Mouse (Mus musculus) adrenal gland, postnatal 25 days (tissue): ENCODE data around the gene Hs3st5. TPM values are rescaled to one million over a fixed set of nuclear protein-coding genes. Genes with fewer than 3 reads are reported as not detected.
A peak's percentile ranks its signal among the peaks of the same experiment; 100 is the strongest.

Experiments used
- DNase-seq: peaks from one replicate; pipeline ENCODE4 v3.0.0; 2021; ENCODE audit warnings: mixed read lengths
- total RNA-seq: library from RNA; stranded (reverse); gene quantifications from 2 replicates; pipeline ENCODE4 v1.2.3, GENCODE M21; 2021

Gene Hs3st5
- total RNA-seq, 1 experiment from 2014 or later: 1.2 TPM

DNA sequence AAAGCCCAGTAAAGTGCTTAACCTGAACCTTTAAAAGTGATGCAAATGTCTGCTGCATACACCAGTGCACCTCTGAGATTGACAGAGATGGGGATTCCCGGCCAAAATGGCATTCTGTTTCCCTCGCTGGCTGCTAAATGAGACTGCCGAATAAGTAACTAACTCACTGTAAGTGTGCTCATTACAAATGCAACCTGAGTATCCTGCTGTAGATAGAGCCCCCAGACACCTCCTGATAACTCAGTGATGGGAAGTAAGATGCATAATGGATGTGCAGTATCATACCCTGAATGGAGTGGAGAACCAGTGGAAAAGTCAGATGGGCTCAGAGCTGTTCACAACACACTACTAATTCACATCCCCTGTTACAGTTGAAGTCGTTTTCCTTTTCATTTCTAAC, 298.7 kb downstream of the Hs3st5 start:
- DNase-seq: no peak

DNA sequence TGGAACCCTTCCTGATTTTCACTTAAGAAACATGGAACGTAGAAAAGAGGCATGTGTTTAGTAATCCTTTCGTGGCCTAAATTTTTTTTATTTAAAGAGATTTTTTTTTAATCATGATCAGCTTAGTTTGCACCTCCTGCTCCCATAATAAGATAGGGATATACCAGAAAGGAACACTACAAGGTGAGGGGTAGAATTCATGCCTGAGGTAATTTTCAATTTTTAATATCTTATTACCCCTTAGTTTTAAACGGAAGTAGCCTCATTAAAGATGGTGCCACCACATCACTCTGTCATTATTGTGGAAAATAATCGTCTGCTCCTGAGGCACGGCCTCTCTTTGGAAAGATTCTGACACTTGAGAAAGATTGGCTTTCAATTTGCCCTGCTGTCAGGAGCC, 299.2 kb downstream of the Hs3st5 start:
- no peak for DNase-seq

DNA sequence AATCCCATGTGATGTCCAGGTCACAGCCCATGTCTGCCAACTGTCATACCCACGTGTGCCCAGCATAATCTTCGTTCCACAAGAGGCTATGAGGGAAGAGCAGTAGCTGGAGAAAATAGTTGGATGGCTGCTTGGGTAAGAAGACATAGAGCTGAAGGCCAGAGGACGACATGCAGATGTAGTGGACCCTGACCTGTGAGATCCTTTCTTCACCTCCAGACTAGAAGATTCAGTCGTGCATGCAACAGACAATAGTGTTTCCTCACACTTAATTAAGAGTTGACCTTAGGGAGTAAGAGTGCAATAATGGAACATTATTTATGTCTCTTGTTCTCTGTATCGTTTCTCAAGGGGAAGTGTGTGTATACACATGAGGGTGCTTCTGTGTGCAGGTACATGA, 300.4 kb downstream of the Hs3st5 start:
- DNase-seq: no peak

DNA sequence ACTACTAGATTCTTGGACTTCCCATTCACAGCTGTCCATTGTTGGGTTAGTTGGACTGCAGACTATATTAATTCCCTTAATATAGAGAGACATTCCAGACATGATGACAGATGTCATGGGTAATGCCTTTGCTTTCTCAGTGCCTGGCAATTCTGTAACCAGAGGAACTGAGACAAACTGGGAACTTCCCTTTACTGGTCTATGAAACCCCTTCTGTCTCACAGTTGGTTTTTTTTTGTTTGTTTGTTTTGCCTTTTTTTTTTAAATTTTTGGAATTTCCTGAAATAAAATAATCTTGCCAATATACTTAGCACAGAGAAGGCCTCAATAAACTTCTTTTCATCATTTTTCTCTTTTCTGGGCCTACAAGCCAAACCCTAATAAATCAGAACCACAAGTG, 312.3 kb downstream of the Hs3st5 start:
- no peak for DNase-seq

DNA sequence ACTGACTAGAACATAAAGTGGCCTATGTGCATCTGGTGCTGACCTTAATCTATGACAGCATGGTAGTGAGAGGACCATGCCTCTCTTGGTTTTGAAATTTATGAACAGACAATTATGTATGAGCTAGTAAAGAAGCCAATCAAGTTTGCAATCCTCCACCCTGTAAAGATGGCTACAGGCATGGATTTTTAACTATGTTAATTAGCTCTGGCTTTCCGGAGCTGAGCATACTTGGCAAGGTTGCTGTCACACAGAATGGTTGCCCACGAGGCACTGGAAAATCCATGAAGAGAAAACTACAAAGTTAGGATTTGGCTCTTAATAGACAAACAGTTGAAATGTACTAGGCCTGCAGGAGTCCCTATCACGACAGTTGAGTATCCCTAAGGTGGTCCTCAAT, 322.5 kb downstream of the Hs3st5 start:
- DNase-seq: no peak

DNA sequence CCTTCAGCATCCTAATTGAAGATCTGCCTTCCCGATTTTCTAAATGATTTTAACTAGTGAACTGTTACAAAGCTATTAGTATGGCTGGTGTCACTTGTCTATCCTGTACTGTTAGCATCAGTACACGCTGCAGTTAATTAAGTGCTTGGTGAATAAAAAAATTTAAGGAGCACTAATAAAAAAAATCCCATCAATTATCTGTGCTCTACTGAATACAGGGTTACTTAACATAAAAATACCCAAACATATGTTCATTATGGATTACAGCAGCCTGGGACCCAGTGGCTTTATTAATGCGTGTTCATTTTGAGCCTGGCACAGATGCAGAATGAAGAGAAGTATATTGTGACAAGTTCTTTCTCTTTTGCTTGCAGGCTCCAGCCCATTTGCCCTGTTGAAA, 325.6 kb downstream of the Hs3st5 start:
- no peak for DNase-seq

DNA sequence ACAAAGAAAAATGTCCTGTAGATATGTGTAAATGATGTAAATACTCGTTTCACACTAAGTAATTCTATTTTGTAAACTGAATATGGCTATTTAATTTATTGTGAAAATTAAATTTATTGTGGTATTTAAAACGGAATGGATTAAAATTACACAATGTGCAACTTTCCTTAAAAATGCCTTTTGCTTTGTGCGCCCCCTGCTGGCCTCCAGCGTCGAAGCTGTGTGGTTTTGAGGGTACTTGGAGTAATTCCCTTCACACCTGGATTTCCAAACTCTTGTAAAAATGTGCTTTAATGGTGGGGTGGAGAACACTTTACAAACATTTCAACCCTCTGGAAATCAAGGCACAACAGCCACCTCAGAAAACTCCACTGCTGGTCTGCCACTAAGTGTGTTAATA, 327.6 kb downstream of the Hs3st5 start:
- peak; percentile 66 for DNase-seq

DNA sequence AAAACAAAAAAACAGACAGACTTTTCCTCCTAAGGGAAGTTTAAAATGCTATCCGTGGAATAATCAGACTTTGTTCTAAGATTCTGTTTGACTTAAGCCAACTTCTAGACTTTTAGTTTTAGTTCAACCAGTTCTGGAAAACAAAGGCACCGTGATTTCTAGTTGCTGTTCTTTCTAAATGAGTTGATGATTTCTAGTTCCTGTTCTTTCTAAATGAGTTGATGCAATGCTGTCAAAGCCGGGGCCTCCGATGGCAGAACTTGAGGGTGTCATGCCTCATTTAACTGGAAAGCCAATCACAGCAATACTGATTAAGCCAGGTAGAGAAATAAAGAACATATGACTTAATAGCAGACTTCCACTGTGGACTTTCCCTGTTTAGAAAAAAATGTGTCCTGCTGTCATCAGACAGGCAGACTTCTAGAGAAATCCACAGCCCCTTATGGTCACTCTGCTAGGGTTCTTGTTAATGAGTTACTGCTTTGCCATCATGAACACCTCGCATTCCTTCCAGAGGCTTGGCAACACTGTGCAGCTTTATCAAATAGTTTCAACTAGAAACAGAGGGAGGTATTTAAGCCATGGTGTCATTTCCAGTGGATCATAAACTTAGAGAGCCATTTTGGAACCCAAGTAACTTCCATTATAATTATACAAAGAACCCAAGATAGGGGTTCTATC, 329.4 kb downstream of the Hs3st5 start:
- DNase-seq: no peak

DNA sequence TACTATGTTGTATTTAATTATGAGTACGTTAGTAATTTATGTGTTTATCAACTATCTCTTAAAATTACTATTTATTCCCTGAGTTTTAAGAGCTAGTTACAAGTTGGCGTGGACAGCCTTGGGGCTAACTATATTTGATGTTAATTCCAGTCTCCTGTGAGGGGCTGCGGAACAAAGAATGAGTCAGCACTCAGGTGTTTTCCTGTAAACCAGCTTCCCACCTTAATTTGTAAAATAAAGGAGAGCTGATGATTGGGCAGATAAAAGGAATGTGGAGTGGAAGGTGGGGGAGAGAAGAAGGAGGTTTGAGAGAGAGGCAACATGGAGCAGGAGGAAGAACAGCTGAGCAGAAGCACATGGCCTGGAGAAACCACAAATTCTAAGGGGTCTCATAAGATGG, 343.6 kb downstream of the Hs3st5 start:
- no peak for DNase-seq

DNA sequence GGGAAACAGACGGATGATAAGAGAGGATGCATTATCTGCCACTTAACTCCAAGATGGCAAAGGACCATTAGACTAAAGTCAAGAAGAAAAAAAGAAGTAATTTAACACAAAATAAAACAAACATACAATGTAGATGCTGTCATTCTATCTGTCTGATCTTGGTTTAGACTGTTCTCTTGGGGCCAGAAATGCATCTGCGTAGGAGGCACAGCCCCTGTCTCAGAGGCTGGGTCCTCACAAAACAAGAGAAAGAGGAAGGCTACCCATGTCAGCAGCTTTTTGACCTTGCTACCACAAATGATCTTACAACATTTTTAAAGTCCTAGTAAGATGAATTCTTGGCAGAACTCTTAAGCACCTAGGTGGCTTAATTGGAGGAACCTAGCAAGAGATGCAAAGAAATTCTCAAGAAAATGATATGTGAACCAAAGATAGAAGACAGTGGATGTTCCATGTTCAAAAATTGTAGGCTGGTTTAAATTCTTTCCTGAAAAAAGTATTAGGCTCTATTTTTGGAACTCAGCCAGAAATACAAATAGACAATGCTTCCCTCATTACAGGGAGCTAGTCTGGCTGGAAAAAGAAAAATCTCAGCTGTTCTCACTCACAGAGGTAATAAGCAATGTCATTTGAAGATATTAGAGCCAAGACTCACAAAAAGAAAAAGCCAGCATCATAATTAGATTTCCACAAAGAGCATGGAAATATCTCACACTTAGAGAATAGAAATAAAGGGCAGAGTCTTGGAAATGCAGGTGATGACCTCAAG, 355.7 kb downstream of the Hs3st5 start:
- no peak for DNase-seq
